Mouse (Mus musculus): ENCODE results near the gene Yrdc. TPM values are rescaled to one million over a fixed set of nuclear protein-coding genes. Genes with fewer than 3 reads are reported as not detected.
A peak's percentile ranks its signal among the peaks of the same experiment; 100 is the strongest.

Gene Yrdc
- total RNA-seq (2014; fragmentation: Nextera tagmentation) (38.1 and 65.5 TPM in 2 replicates), total RNA-seq (2017) (18.7 and 29.1 TPM in 2 replicates)

DNA sequence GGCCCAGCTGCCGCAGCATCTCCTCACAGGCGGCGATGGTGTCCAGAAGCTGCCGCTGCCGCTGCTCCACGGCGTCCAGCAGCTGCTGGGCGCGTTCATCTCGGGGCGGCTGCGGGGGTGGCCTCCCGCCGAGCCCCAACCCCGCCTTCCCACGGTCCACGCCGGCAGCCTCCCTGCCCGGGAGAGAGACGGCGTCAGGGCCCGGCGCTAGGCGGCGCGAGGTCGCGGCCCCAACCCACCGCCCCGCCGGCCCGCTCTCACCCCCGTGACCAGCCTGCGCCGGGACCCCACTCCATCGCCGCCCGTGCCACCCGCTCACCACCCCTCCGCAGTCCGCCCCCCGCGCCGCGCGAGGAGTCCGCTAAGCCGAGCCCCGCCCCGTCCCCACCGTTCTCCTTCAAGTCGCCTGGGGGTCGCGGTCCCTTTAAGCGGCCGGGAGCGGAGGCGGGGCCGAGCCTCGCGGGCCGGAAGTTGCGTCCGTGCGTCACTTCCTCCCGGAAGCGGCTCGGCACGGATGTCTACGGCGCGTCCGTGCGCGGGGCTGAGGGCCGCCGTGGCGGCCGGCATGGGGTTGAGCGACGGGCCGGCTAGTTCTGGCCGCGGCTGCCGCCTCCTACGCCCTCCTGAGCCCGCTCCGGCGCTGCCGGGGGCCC lies at the start of gene Yrdc:
Gene Yrdc, plus strand, starts transcription at position 419 of the 653 bp plus-strand sequence.
- ATAC-seq (replicated peaks; ENCODE audit: poor library complexity, severe bottlenecking), result peak; percentile 79

DNA sequence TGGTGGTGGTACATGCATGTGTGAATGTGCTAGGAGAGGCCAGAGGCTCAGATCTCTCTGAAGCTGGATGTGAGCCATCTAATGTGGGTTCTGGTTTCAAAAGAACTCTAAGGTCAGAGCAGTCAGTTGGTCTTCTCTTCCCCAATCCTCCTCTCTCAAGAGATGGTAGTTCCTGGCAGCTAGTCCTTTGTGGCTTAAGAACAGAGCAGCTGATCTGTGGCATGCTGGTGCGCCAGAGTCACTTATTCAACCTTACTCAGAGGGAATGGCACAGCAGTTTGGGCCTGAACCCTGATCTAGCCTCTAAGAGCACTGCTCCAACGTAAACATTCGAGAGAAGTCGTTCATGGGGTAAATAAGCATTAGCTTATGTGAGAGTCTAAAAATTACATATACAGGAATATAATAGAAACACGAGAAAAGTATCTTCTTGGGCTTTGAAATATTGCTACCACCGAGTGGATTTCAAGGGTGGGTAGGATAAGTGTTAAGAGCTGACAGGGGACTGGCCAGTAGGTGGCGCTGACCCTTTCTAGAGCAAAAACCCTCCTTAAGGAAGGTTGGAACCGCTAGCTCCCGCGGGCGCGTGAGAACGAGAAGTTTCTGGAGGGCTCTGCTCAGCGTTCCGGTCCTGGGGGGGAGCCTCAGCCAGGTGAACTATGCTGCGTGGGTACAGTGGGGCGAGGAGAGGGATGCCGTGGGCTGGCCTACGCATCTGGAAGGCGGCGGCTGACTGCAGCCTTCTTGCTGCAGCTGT lies 48.7 kb upstream of the Yrdc start, which contains the start of gene Mtf1:
Gene Mtf1, plus strand, starts transcription at position 553 of the 757 bp plus-strand sequence.
- peak; percentile 58 for ATAC-seq (replicated peaks; ENCODE audit: poor library complexity, severe bottlenecking)

DNA sequence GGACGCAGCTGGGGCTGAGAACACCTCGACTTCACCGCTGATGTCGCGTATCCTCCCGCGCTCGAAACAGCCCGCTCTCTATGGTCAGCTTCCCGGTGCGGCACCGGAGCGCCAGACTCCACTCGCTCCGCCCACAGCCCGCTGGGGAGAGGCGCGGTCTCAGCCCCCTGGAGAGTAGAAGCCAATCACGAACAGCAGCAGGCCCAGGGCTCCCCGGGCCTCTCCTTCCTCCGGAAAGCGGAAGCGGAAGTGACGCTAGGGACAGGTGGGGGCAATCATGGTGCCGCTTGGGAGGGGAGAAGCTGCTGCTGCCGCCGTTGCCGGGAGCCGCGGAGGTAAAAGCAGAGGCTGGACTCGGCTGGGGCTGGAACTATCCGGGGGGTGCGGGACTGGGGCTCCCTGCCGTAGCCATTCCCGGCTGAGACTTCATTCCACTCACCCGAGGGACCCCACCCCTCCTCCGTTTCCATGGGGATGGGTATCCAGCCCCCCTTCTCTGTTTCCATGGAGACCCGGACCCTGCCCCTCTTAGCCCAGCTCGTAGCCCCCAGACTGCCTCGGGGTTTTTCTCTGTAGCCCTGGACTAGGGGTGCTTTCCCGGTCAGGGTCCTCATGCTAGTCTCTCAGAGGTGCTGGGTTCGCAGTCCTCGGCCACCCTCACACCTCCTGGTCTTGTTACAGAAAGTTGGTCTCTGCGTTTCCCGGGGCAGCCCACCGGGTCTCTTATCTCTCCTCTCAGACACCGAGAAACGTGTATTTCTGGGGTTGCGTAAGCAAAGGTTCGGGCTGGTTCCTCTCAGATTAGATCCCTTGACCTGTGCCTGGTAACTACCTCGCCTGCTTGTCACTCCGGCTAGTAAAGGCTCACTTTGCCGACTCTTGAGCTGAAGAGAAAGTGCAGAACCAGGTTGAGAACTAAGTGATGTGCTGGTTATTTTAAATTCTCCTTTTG lies 47.9 kb upstream of the Yrdc start:
- peak; percentile 89 for ATAC-seq (replicated peaks; ENCODE audit: poor library complexity, severe bottlenecking)

GRCm38 (mm10) chr4:124803406-124803805 lies 47.1 kb upstream of the Yrdc start:
- no peak for ATAC-seq (replicated peaks; ENCODE audit: poor library complexity, severe bottlenecking)

DNA sequence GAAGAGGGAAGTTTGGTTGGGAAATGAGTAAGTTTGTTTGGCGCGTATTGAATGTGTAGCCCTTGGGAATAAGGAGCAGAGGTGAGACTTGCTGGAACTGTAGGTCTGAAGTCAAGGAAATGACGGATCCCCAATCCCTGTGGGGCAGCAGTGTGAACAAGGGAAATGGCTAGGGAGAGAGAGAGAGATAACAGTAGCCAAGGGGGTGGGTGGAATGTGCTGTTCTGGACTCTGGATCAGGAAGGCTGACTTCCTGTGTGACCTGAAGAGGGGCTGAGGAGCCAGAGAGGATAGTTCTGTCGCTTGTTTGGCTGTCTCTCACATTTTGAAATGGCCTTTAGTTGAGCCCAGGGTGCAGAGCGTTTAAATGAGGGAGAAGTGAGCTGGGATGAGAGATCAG lies 42.0 kb upstream of the Yrdc start:
- ATAC-seq (replicated peaks; ENCODE audit: poor library complexity, severe bottlenecking), result no peak

GRCm38 (mm10) chr4:124809136-124809883 lies 41.2 kb upstream of the Yrdc start:
- peak; percentile 68 for ATAC-seq (replicated peaks; ENCODE audit: poor library complexity, severe bottlenecking)

GRCm38 (mm10) chr4:124810056-124810455 lies 40.4 kb upstream of the Yrdc start:
- ATAC-seq (replicated peaks; ENCODE audit: poor library complexity, severe bottlenecking), result no peak

- ATAC-seq (replicated peaks; ENCODE audit: poor library complexity, severe bottlenecking), result no peak
These were observed 39.0 kb upstream of the Yrdc start for GRCm38 (mm10) chr4:124811347-124811975.

- no peak for ATAC-seq (replicated peaks; ENCODE audit: poor library complexity, severe bottlenecking)
These were observed 34.6 kb upstream of the Yrdc start for GRCm38 (mm10) chr4:124815901-124816300.

- peak; percentile 91 for ATAC-seq (replicated peaks; ENCODE audit: poor library complexity, severe bottlenecking)
These were observed 32.7 kb upstream of the Yrdc start for GRCm38 (mm10) chr4:124817803-124818202.

- no peak for ATAC-seq (replicated peaks; ENCODE audit: poor library complexity, severe bottlenecking)
These were observed 31.6 kb upstream of the Yrdc start for GRCm38 (mm10) chr4:124818832-124819231.

DNA sequence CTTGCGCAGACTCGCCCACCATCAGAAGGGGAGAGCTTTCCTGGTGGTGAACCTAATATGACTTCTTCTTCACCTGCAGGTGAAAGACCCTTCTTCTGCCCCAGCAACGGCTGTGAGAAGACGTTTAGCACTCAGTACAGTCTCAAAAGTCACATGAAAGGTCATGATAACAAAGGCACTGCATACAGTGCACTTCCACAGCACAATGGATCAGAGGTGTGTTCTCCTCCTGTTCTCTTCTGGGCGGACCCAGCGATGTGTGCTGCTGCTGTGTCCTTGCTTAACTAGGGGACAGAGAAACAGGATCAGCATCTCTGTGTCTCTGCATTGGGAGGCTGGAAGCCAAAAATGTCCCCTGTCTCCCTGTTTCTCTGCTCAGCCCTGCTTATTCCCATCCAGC lies 25.5 kb upstream of the Yrdc start:
- no peak for ATAC-seq (replicated peaks; ENCODE audit: poor library complexity, severe bottlenecking)

GRCm38 (mm10) chr4:124825371-124825965 lies 25.0 kb upstream of the Yrdc start:
- ATAC-seq (replicated peaks; ENCODE audit: poor library complexity, severe bottlenecking), result no peak

DNA sequence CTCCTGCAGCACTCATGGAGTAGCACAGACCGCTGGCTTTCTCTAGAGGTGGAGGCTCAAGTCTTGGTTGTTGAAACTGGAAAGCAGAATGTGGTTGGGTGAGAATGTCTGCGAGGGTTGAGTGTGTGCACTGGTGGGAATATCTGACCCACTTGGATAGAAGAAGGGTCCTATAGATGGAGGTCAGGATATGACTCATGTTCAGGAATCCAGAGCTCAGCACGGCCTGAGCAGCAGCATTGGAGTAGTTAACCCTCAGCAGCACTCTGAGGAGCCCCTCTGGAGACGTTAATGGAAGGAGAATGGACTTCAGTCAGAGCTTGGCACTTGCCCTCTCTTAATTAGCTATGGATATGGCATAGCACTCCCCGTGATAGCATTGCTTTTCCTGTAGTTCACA lies 20.8 kb upstream of the Yrdc start:
- no peak for ATAC-seq (replicated peaks; ENCODE audit: poor library complexity, severe bottlenecking)

- ATAC-seq (replicated peaks; ENCODE audit: poor library complexity, severe bottlenecking), result no peak
These were observed 17.7 kb upstream of the Yrdc start for GRCm38 (mm10) chr4:124832796-124833195.

GRCm38 (mm10) chr4:124838035-124838700 lies 12.3 kb upstream of the Yrdc start:
- ATAC-seq (replicated peaks; ENCODE audit: poor library complexity, severe bottlenecking), result no peak

DNA sequence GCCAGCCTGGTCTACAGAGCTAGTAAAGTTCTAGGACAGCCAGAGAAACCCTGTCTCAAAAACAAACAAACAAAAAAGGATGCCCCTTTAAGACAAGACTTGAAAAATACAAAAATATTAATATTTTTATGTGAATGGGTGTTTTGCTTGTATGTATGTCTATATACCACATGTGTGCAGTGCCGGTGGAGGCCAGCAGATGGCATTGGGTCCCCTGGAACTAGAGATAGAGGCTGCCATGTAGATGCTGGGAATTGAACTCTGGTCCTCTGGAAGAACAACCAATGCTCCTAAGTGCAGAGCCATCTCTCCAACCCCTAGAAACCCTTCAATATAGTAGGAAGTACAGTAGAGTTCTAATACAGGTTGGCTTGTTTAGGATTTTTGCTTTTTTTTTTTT lies 9.5 kb upstream of the Yrdc start:
- no peak for ATAC-seq (replicated peaks; ENCODE audit: poor library complexity, severe bottlenecking)

- peak; percentile 73 for ATAC-seq (replicated peaks; ENCODE audit: poor library complexity, severe bottlenecking)
These were observed 7.0 kb upstream of the Yrdc start for GRCm38 (mm10) chr4:124843493-124843892.

Measured in granulocyte monocyte progenitor cell, adult 5-6 weeks (primary cell).